Mouse (Mus musculus) forebrain, postnatal 0 days (tissue): Measurements from ENCODE around the gene Upk1a. TPM values are rescaled to one million over a fixed set of nuclear protein-coding genes. Genes with fewer than 3 reads are reported as not detected.

Experiments used
- ATAC-seq: fragments of 200-750 bp; cut with Nextera tagmentation; 2 replicates; pipeline ENCODE4 v1.8.0; 2017; ENCODE audit warnings: mild to moderate bottlenecking, moderate library complexity
- DNase-seq: peaks from one replicate; pipeline ENCODE4 v3.0.0-alpha.2; 2015
- H3K27ac ChIP-seq: fragments of 300-500 bp; sonication (generic); 2 replicates; pipeline ENCODE4 v1.5.1; 2014; ENCODE audit warnings: low read depth, mild to moderate bottlenecking, antibody characterized with exemption, low read length, moderate library complexity, mixed read lengths
- H3K27me3 ChIP-seq: fragments of 300-500 bp; sonication (generic); 2 replicates; pipeline ENCODE4 v1.6.1; 2014; ENCODE audit warnings: mild to moderate bottlenecking, low read length, mixed read lengths; ENCODE audit not compliant: insufficient read depth
- H3K36me3 ChIP-seq: fragments of 300-500 bp; sonication (generic); 2 replicates; pipeline ENCODE4 v1.6.1; 2014; ENCODE audit warnings: mild to moderate bottlenecking, moderate library complexity; ENCODE audit not compliant: insufficient read depth
- H3K4me1 ChIP-seq: fragments of 300-500 bp; sonication (generic); 2 replicates; pipeline ENCODE4 v1.6.1; 2014; ENCODE audit warnings: antibody characterized with exemption; ENCODE audit not compliant: insufficient read depth
- H3K4me2 ChIP-seq: fragments of 300-500 bp; sonication (generic); 2 replicates; pipeline ENCODE4 v1.6.1; 2014; ENCODE audit warnings: low read depth, mild to moderate bottlenecking, moderate library complexity
- H3K4me3 ChIP-seq: fragments of 300-500 bp; sonication (generic); 2 replicates; pipeline ENCODE4 v1.5.1; 2014; ENCODE audit warnings: low read depth, low read length, mixed read lengths
- H3K9ac ChIP-seq: fragments of 300-500 bp; sonication (generic); 2 replicates; pipeline ENCODE4 v1.6.1; 2014; ENCODE audit warnings: mild to moderate bottlenecking
- H3K9me3 ChIP-seq: fragments of 300-500 bp; sonication (generic); 2 replicates; pipeline ENCODE4 v1.6.1; 2016; ENCODE audit warnings: low read length
- CTCF ChIP-seq: sonication (generic); IDR thresholded peaks from 2 replicates; pipeline ENCODE4 v1.5.1; 2016; ENCODE audit warnings: antibody characterized with exemption, control low read depth, low read depth
- WGBS: fragments of 180-500 bp; shearing (Covaris S2); extraction: QIAGEN DNeasy Blood & Tissue Kit; methylation state at CpG from one replicate; pipeline ENCODE4 v1.1.7; 2014; 5-methylcytosine and 5-hydroxymethylcytosine counted together
- polyA plus RNA-seq: library from polyadenylated mRNA; unstranded; fragments of >200 nt; fragmentation: Nextera tagmentation; extraction: Ambion mirVana; gene quantifications from 2 replicates; pipeline ENCODE4 v1.2.1, GENCODE M21; 2015
- total RNA-seq: library from RNA; depleted of rRNA; stranded (reverse); fragments of >200 nt; gene quantifications from 2 replicates; pipeline ENCODE4 v1.2.3, GENCODE M21; 2014

The Upk1a gene
- total and polyA plus RNA-seq, 2 experiments from 2014 or later = 0.29 to 0.42 TPM

- 82% methylated on average over 5 of the region's 5 CpGs for WGBS
- Histone ChIP-seq H3K4me2 (no peak overlapping the region), H3K9me3 (no peaks in the 10 kb centered on the region), H3K27me3 (no peaks in the 10 kb centered on the region), H3K9ac (no peak overlapping the region), H3K4me1 (no peaks in the 10 kb centered on the region), H3K27ac (no peak overlapping the region), H3K36me3 (peaks cover 96% of the 10 kb centered on the region), H3K4me3 (no peak overlapping the region)
- DNase-seq (no peak), ATAC-seq (no peak)
- no peak for TF ChIP-seq CTCF
These were observed 40.3 kb downstream of the Upk1a start for GRCm38 (mm10) chr7:30572389-30572788.

- H3K27me3 ChIP-seq = no peaks in the 10 kb centered on the region
- no peak overlapping the region for H3K4me3 ChIP-seq
- H3K36me3 ChIP-seq = peaks cover 65% of the 10 kb centered on the region
- no peak overlapping the region for H3K27ac ChIP-seq
- no peak for ATAC-seq
- no peaks in the 10 kb centered on the region for H3K4me1 ChIP-seq
- TF ChIP-seq CTCF = no peak
- 89% methylated on average over 11 of the region's 11 CpGs for WGBS
- no peak overlapping the region for H3K9ac ChIP-seq
- H3K9me3 ChIP-seq = no peaks in the 10 kb centered on the region
- no peak for DNase-seq
- H3K4me2 ChIP-seq = no peak overlapping the region
These were observed 45.1 kb downstream of the Upk1a start for GRCm38 (mm10) chr7:30567555-30567954.

- DNase-seq = no peak
- no peak for ATAC-seq
- H3K4me1 ChIP-seq = no peaks in the 10 kb centered on the region; the same call in 1 of the 2 replicates
- H3K27ac ChIP-seq = no peak overlapping the region
- H3K4me2 ChIP-seq = no peak overlapping the region
- no peak overlapping the region for H3K9ac ChIP-seq
- 91% methylated on average over 9 of the region's 9 CpGs for WGBS
- no peaks in the 10 kb centered on the region for H3K27me3 ChIP-seq
- H3K9me3 ChIP-seq = no peaks in the 10 kb centered on the region
- H3K4me3 ChIP-seq = no peak overlapping the region
- no peak for TF ChIP-seq CTCF
- H3K36me3 ChIP-seq = peaks cover 51% of the 10 kb centered on the region
These were observed 46.6 kb downstream of the Upk1a start for GRCm38 (mm10) chr7:30566033-30566432.

- TF ChIP-seq CTCF = no peak
- Histone ChIP-seq H3K36me3 (peaks cover 41% of the 10 kb centered on the region), H3K4me2 (peak within 1 kb of the TSS; percentile 83; the same call in 1 of the 2 replicates), H3K9ac (no peak within 1 kb of the TSS), H3K4me1 (no peaks in the 10 kb centered on the region; the same call in 1 of the 2 replicates), H3K4me3 (no peak within 1 kb of the TSS), H3K9me3 (no peaks in the 10 kb centered on the region), H3K27me3 (no peaks in the 10 kb centered on the region), H3K27ac (no peak within 1 kb of the TSS)
- DNase-seq (no peak), ATAC-seq (no peak)
- WGBS = 97% methylated on average over 12 of the region's 12 CpGs
These were observed 47.6 kb downstream of the Upk1a start, which contains the start of gene Igflr1 for GRCm38 (mm10) chr7:30564970-30565571. Gene Igflr1 (plus strand): TSS chr7:30565427.

- peak overlapping the region; percentile 83 for H3K9ac ChIP-seq
- H3K4me3 ChIP-seq = peak overlapping the region; percentile 83
- DNase-seq (no peak), ATAC-seq (no peak)
- peak overlapping the region; percentile 91 for H3K27ac ChIP-seq
- peaks cover 30% of the 10 kb centered on the region for H3K36me3 ChIP-seq
- 27% methylated on average over 6 of the region's 6 CpGs for WGBS
- H3K4me2 ChIP-seq = peak overlapping the region; percentile 83
- H3K9me3 ChIP-seq = no peaks in the 10 kb centered on the region
- TF ChIP-seq CTCF = no peak
- H3K4me1 ChIP-seq = peaks cover 4% of the 10 kb centered on the region
- no peaks in the 10 kb centered on the region for H3K27me3 ChIP-seq
These were observed 48.8 kb downstream of the Upk1a start for GRCm38 (mm10) chr7:30563906-30564280.

- peak within 1 kb of the TSS; percentile 83 for H3K9ac ChIP-seq
- H3K36me3 ChIP-seq = peaks cover 24% of the 10 kb centered on the region
- peak; percentile 99 for DNase-seq
- peak within 1 kb of the TSS; percentile 83 for H3K4me3 ChIP-seq
- 2% methylated on average over 45 of the region's 45 CpGs for WGBS
- H3K4me1 ChIP-seq = peaks cover 10% of the 10 kb centered on the region
- no peak for TF ChIP-seq CTCF
- H3K9me3 ChIP-seq = no peaks in the 10 kb centered on the region
- H3K27me3 ChIP-seq = no peaks in the 10 kb centered on the region
- H3K4me2 ChIP-seq = peak within 1 kb of the TSS; percentile 83
- peak; percentile 93 for ATAC-seq
- peak within 1 kb of the TSS; percentile 91 for H3K27ac ChIP-seq
These were observed 49.3 kb downstream of the Upk1a start, which contains the start of the genes U2af1l4, Gm49396 and Psenen for GRCm38 (mm10) chr7:30563117-30563905. Gene U2af1l4 (plus strand): TSS chr7:30563301. Gene Gm49396 (plus strand): TSS chr7:30563344. Gene Psenen (minus strand): TSS chr7:30563627.
